Mouse (Mus musculus): ENCODE measurements around the gene Prr22.

DNA sequence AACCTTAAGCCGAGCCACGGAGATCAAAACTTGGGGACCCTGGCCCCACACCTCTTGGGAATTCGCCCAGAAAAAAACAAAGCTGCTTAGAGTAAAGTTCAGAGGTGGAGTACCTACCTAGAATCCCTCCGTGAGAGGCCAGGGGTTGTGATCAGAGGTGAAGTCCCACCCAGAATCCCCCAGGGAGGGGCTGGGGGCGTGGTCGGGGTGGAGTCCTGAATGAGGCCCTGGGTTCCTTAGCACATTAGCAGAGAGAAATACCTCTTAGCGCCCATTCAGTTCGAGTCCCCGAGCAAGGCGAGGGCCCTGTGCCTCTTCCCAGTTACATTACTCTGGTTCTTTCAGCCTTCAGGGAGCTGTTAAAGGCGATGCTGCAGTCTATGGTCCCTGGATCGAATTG lies 42.4 kb upstream of the Prr22 start:
- TF ChIP-seq POLR2A (IDR thresholded peaks at IDR 0.05; ENCODE audit: control insufficient read depth, extremely low read depth, insufficient read depth, low read length, poor library complexity) (no peak), CTCF (IDR thresholded peaks at IDR 0.05; ENCODE audit: borderline replicate concordance, control insufficient read depth, extremely low read depth, insufficient read depth, low read length, poor library complexity) (no peak)
